Mouse (Mus musculus) neural tube, embryonic 10.5 days (tissue): Measurements from ENCODE around the gene Cacna1s.

ENCODE experiments used
- DNase-seq: peaks from one replicate; pipeline ENCODE4 v3.0.0-alpha.2; 2017; ENCODE audit warnings: low spot score; ENCODE audit errors: extremely low spot score

Gene Cacna1s

GRCm38 (mm10) chr1:136135777-136136444, 83.4 kb downstream of the Cacna1s start:
- DNase-seq, result no peak

- DNase-seq, result no peak
These were observed 84.0 kb downstream of the Cacna1s start for GRCm38 (mm10) chr1:136136547-136136946.

- no peak for DNase-seq
These were observed 84.6 kb downstream of the Cacna1s start for GRCm38 (mm10) chr1:136137071-136137531.

- DNase-seq, result peak; percentile 59
These were observed 85.0 kb downstream of the Cacna1s start for GRCm38 (mm10) chr1:136137575-136137974.

- no peak for DNase-seq
These were observed 85.8 kb downstream of the Cacna1s start for GRCm38 (mm10) chr1:136138191-136138830.

- peak; percentile 81 for DNase-seq
These were observed 87.6 kb downstream of the Cacna1s start for GRCm38 (mm10) chr1:136139990-136140640.

- no peak for DNase-seq
These were observed 88.8 kb downstream of the Cacna1s start for GRCm38 (mm10) chr1:136141176-136141950.

GRCm38 (mm10) chr1:136142336-136142735, 89.8 kb downstream of the Cacna1s start:
- DNase-seq, result no peak

- DNase-seq, result no peak
These were observed 91.0 kb downstream of the Cacna1s start for GRCm38 (mm10) chr1:136143514-136143913.

GRCm38 (mm10) chr1:136149702-136150101, 97.2 kb downstream of the Cacna1s start:
- no peak for DNase-seq

GRCm38 (mm10) chr1:136151371-136151770, 98.8 kb downstream of the Cacna1s start:
- no peak for DNase-seq

GRCm38 (mm10) chr1:136156304-136156703, 103.8 kb downstream of the Cacna1s start:
- DNase-seq, result no peak

GRCm38 (mm10) chr1:136156951-136157350, 104.4 kb downstream of the Cacna1s start:
- DNase-seq, result no peak

- no peak for DNase-seq
These were observed 107.3 kb downstream of the Cacna1s start for GRCm38 (mm10) chr1:136159830-136160229.

- DNase-seq, result no peak
These were observed 107.7 kb downstream of the Cacna1s start for GRCm38 (mm10) chr1:136160297-136160696.

- DNase-seq, result no peak
These were observed 108.4 kb downstream of the Cacna1s start for GRCm38 (mm10) chr1:136160930-136161329.

GRCm38 (mm10) chr1:136161333-136161921, 108.9 kb downstream of the Cacna1s start:
- DNase-seq, result no peak

GRCm38 (mm10) chr1:136165436-136165835, 112.9 kb downstream of the Cacna1s start:
- DNase-seq, result no peak

- no peak for DNase-seq
These were observed 115.1 kb downstream of the Cacna1s start for GRCm38 (mm10) chr1:136167657-136168056.
